In genomic region chr3:143977886-143978447, GRCm38 (mm10) we compare ENCODE assay signal across 22 mouse cellular contexts.
"Had no signal": no experiment of that assay in that cellular context is flagged by ENCODE, and none has a peak within 500 bp of the region (broad histone marks: within the 10 kb centered on the region; RNA-seq: fewer than 3 reads in every experiment).

No protein-coding gene starts in this region.

- H3K9me3 ChIP-seq: liver, embryonic 13.5 days; liver, embryonic 15.5 days; midbrain, embryonic 10.5 days; midbrain, embryonic 12.5 days; neural tube, embryonic 13.5 days; neural tube, embryonic 15.5 days; stomach, embryonic 15.5 days had no signal

- ATAC-seq: liver, postnatal 0 days; midbrain, embryonic 16.5 days had no signal

- H3K27me3 ChIP-seq: liver, embryonic 13.5 days; liver, embryonic 15.5 days; midbrain, embryonic 12.5 days; neural tube, embryonic 13.5 days; neural tube, embryonic 15.5 days; stomach, embryonic 15.5 days had no signal

- H3K9ac ChIP-seq: liver, embryonic 13.5 days; liver, embryonic 15.5 days; liver, postnatal 0 days; midbrain, embryonic 12.5 days; neural tube, embryonic 13.5 days; neural tube, embryonic 15.5 days; stomach, embryonic 15.5 days had no signal

- H3K4me3 ChIP-seq: liver, embryonic 13.5 days; liver, embryonic 15.5 days; midbrain, embryonic 10.5 days; midbrain, embryonic 12.5 days; myocyte; neural tube, embryonic 13.5 days; neural tube, embryonic 15.5 days; stomach, embryonic 15.5 days had no signal

- H3K36me3 ChIP-seq: liver, embryonic 13.5 days; liver, embryonic 15.5 days; midbrain, embryonic 10.5 days; midbrain, embryonic 12.5 days; neural tube, embryonic 13.5 days; neural tube, embryonic 15.5 days; stomach, embryonic 15.5 days had no signal

- DNase-seq: liver; liver, embryonic 13.5 days; liver, postnatal 0 days; midbrain, embryonic 14.5 days; retina, postnatal 1 day; right cerebral cortex, adult 18-20 months; right cerebral cortex, postnatal 25 days; right cerebral cortex, postnatal 4 days; spleen, adult 18-20 months; thymus, adult 2 months; thymus, postnatal 25 days; thymus, postnatal 4 days had no signal

- H3K27ac ChIP-seq: liver, embryonic 13.5 days; liver, embryonic 15.5 days; midbrain, embryonic 10.5 days; midbrain, embryonic 12.5 days; neural tube, embryonic 13.5 days; neural tube, embryonic 15.5 days; stomach, embryonic 15.5 days; stomach, postnatal 0 days had no signal

- H3K4me1 ChIP-seq: liver, embryonic 13.5 days; liver, embryonic 15.5 days; midbrain, embryonic 10.5 days; midbrain, embryonic 12.5 days; neural tube, embryonic 13.5 days; neural tube, embryonic 15.5 days; stomach, embryonic 15.5 days had no signal

- H3K4me2 ChIP-seq: liver, embryonic 11.5 days; liver, embryonic 13.5 days; liver, embryonic 15.5 days; midbrain, embryonic 12.5 days; neural tube, embryonic 13.5 days; neural tube, embryonic 15.5 days; stomach, embryonic 15.5 days had no signal
